In genomic region chr1:171643612-171644011, GRCm38 (mm10) we compare ENCODE assay signal across 18 mouse cellular contexts. TPM values are rescaled to one million over a fixed set of nuclear protein-coding genes. Genes with fewer than 3 reads are reported as not detected.
DNase-seq lines count a peak whose midpoint lies in the region; ATAC-seq and TF ChIP-seq lines count a peak whose summit lies in the region.
"Had no signal": no experiment of that assay in that cellular context is flagged by ENCODE, and none has a peak within 500 bp of the region (broad histone marks: within the 10 kb centered on the region; RNA-seq: fewer than 3 reads in every experiment).

No protein-coding gene starts in this region.

- no peaks in the 10 kb centered on the region for H3K79me2 ChIP-seq in MEL (ENCODE audit: control insufficient read depth, insufficient read depth, low read length, poor library complexity)

- H3K9me3 ChIP-seq in MEL (replicated peaks; ENCODE audit: insufficient read depth, low read length), result no peaks in the 10 kb centered on the region
- H3K9me3 ChIP-seq: embryonic facial prominence, embryonic 13.5 days had no signal

- peak overlapping the region; percentile 24; the same call in 1 of the 2 replicates for H3K9ac ChIP-seq in MEL (ENCODE audit: control insufficient read depth, low read depth, low read length, poor library complexity, severe bottlenecking)
- H3K9ac ChIP-seq: embryonic facial prominence, embryonic 13.5 days had no signal

- peak; percentile 30 to 35; a peak in 1 of 4 replicates for TF ChIP-seq POLR2A in MEL (IDR thresholded peaks at IDR 0.05; ENCODE audit: control insufficient read depth in 1 of 2, insufficient read depth in 1 of 2, low read depth in 1 of 2, low read length in 2 of 2, poor library complexity in 1 of 2)

- H3K4me3 ChIP-seq in MEL (ENCODE audit: control insufficient read depth in 1 of 2, insufficient read depth in 1 of 2, low read depth in 2 of 2, low read length in 2 of 2), result peak overlapping the region in 1 of 2 experiments; percentile 9; a peak in 1 of 4 replicates
- H3K4me3 ChIP-seq: embryonic facial prominence, embryonic 13.5 days; heart, adult 2 months had no signal

- no peak for TF ChIP-seq RAD21 in MEL (IDR thresholded peaks at IDR 0.05; ENCODE audit: low read depth, low read length)

- TF ChIP-seq EP300 in MEL (IDR thresholded peaks at IDR 0.05; ENCODE audit: low read depth in 1 of 2, low read length in 2 of 2), result peak; percentile 85 to 93

- peak; percentile 95 for DNase-seq in MEL (ENCODE audit: low read depth, low spot score)
- DNase-seq in thymus, postnatal 14 days, result peak; percentile 50
- no peak for DNase-seq in cerebellum, adult 11 months
- DNase-seq in retina, embryonic 14.5 days (ENCODE audit: low spot score), result no peak
- DNase-seq in cerebellum, postnatal 4 days (ENCODE audit: low spot score in 2 of 2), result no peak
- DNase-seq: cerebellum, adult 9-11 months; heart, postnatal 4 days; kidney, adult 9 months; lung, postnatal 4 days; right cerebral cortex, postnatal 14 days had no signal

- H3K4me1 ChIP-seq in MEL (ENCODE audit: control insufficient read depth in 1 of 2, insufficient read depth in 2 of 2, low read length in 2 of 2), result peaks cover 4 to 7% of the 10 kb centered on the region in 2 experiments; a peak in 3 of 4 replicates
- H3K4me1 ChIP-seq: embryonic facial prominence, embryonic 13.5 days had no signal

- peak; percentile 48 to 59; a peak in 3 of 4 replicates for ATAC-seq in hematopoietic stem cell, adult 5-6 weeks (replicated peaks in 1 of 2; ENCODE audit: insufficient read depth in 1 of 2, low FRiP score in 2 of 2, low TSS enrichment in 1 of 2, low read depth in 1 of 2, poor library complexity in 2 of 2, severe bottlenecking in 2 of 2)
- ATAC-seq in megakaryocyte progenitor cell, adult 5-6 weeks (replicated peaks; ENCODE audit: poor library complexity), result peak; percentile 99
- ATAC-seq: forebrain, embryonic 14.5 days had no signal

- peak overlapping the region; percentile 20 for H3K27ac ChIP-seq in MEL (ENCODE audit: control insufficient read depth, low read depth, low read length)
- H3K27ac ChIP-seq: embryonic facial prominence, embryonic 13.5 days; heart, adult 2 months had no signal

- no peak for TF ChIP-seq CTCF in MEL (IDR thresholded peaks at IDR 0.05 in 2 of 3, conservative IDR thresholded peaks at IDR 0.05 in 1 of 3; ENCODE audit: control insufficient read depth in 1 of 3, insufficient read depth in 1 of 3, low read depth in 2 of 3, low read length in 3 of 3, poor library complexity in 1 of 3, severe bottlenecking in 1 of 3)

- H3K36me3 ChIP-seq in MEL (ENCODE audit: control insufficient read depth in 1 of 2, insufficient read depth in 2 of 2, low read length in 2 of 2), result peaks cover 0 to 8% of the 10 kb centered on the region in 2 experiments; a peak in 2 of 4 replicates
- H3K36me3 ChIP-seq: embryonic facial prominence, embryonic 13.5 days had no signal

- no peaks in the 10 kb centered on the region; a peak in 1 of 4 replicates for H3K27me3 ChIP-seq in MEL (ENCODE audit: control insufficient read depth in 1 of 2, insufficient read depth in 2 of 2, low read length in 2 of 2)
- H3K27me3 ChIP-seq: embryonic facial prominence, embryonic 13.5 days had no signal

TF ChIP-seq in MEL, 35 proteins besides CTCF, POLR2A, EP300 and RAD21:
- TF ChIP-seq POLR2AphosphoS2 (IDR thresholded peaks at IDR 0.05; ENCODE audit: low read length), result no peak
- no peak for TF ChIP-seq POLR2AphosphoS5 (IDR thresholded peaks at IDR 0.05; ENCODE audit: borderline replicate concordance, low read depth, low read length)
- no peak for TF ChIP-seq GABPA (IDR thresholded peaks at IDR 0.05; ENCODE audit: low read depth, low read length)
- peak; percentile 67 for TF ChIP-seq MAX (IDR thresholded peaks at IDR 0.05; ENCODE audit: low read length)
- TF ChIP-seq TBP (IDR thresholded peaks at IDR 0.05; ENCODE audit: low read depth, low read length), result peak; percentile 64
- TF ChIP-seq ZMIZ1 (IDR thresholded peaks at IDR 0.05; ENCODE audit: low read depth, low read length), result no peak
- no peak for TF ChIP-seq CHD1 (IDR thresholded peaks at IDR 0.05; ENCODE audit: low read depth, low read length)
- no peak for TF ChIP-seq E2F4 (IDR thresholded peaks at IDR 0.05; ENCODE audit: borderline replicate concordance, low read depth, low read length)
- no peak for TF ChIP-seq USF1 (IDR thresholded peaks at IDR 0.05; ENCODE audit: low read depth, low read length)
- peak; percentile 76 for TF ChIP-seq SIN3A (IDR thresholded peaks at IDR 0.05; ENCODE audit: low read length)
- TF ChIP-seq MAZ (IDR thresholded peaks at IDR 0.05; ENCODE audit: low read depth, low read length), result peak; percentile 50; the same call in 1 of the 2 replicates
- 0 out of 2 replicates have a peak, but pooled peaks have one; percentile 39 for TF ChIP-seq HCFC1 (IDR thresholded peaks at IDR 0.05; ENCODE audit: low read depth, low read length)
- TF ChIP-seq TCF12 (IDR thresholded peaks at IDR 0.05; ENCODE audit: low read depth, low read length), result peak; percentile 90
- peak; percentile 96 for TF ChIP-seq GATA1 (IDR thresholded peaks at IDR 0.05; ENCODE audit: low read depth, low read length)
- no peak for TF ChIP-seq JUND (IDR thresholded peaks at IDR 0.05; ENCODE audit: low read depth, low read length)
- TF ChIP-seq CHD2 (IDR thresholded peaks at IDR 0.05; ENCODE audit: low read length), result no peak
- TF ChIP-seq MAFK (IDR thresholded peaks at IDR 0.05; ENCODE audit: borderline replicate concordance, low read depth, low read length), result peak; percentile 16; the same call in 1 of the 2 replicates
- TF ChIP-seq RCOR1 (IDR thresholded peaks at IDR 0.05; ENCODE audit: low read depth, low read length), result peak; percentile 91
- TF ChIP-seq MYC (IDR thresholded peaks at IDR 0.05; ENCODE audit: low read depth, low read length), result peak; percentile 30; the same call in 1 of the 2 replicates
- TF ChIP-seq ZNF384 (IDR thresholded peaks at IDR 0.05; ENCODE audit: low read depth, low read length), result no peak
- peak; percentile 89 for TF ChIP-seq ETS1 (IDR thresholded peaks at IDR 0.05; ENCODE audit: low read depth, low read length)
- TF ChIP-seq NELFE (IDR thresholded peaks at IDR 0.05; ENCODE audit: low read depth, low read length), result peak; percentile 23; the same call in 1 of the 2 replicates
- TF ChIP-seq MEF2A (IDR thresholded peaks at IDR 0.05; ENCODE audit: extremely low read depth, insufficient replicate concordance, low read depth, low read length, poor library complexity, severe bottlenecking), result no peak
- TF ChIP-seq ELF1 (IDR thresholded peaks at IDR 0.05; ENCODE audit: low read depth, low read length), result no peak
- no peak for TF ChIP-seq NRF1 (IDR thresholded peaks at IDR 0.05; ENCODE audit: insufficient read depth, low read depth, low read length, poor library complexity, severe bottlenecking)
- TF ChIP-seq MXI1 (IDR thresholded peaks at IDR 0.05; ENCODE audit: low read depth, low read length), result peak; percentile 76
- TF ChIP-seq UBTF (IDR thresholded peaks at IDR 0.05; ENCODE audit: borderline replicate concordance, insufficient read depth, low read depth, low read length), result no peak
- no peak for TF ChIP-seq ZC3H11A (IDR thresholded peaks at IDR 0.05; ENCODE audit: low read depth, low read length)
- TF ChIP-seq KAT2A (conservative IDR thresholded peaks at IDR 0.05; ENCODE audit: low read depth, low read length), result no peak
- TF ChIP-seq MYB (IDR thresholded peaks at IDR 0.05; ENCODE audit: low read depth, low read length), result no peak
- TF ChIP-seq TAL1 (IDR thresholded peaks at IDR 0.05; ENCODE audit: low read length), result peak; percentile 85

RNA-seq across cellular contexts. Expression of gene Slamf7, which starts 9.2 kb away (rescaled TPM):
- total RNA-seq in MEL (2012; rRNA removed), result not detected in 2 replicates
- polyA plus RNA-seq in MEL (2012; ENCODE audit: insufficient read depth in 1 of 2, insufficient read length in 2 of 2, low read depth in 1 of 2, low replicate concordance in 2 of 2, missing spikeins in 1 of 2), result not detected
- total RNA-seq in hematopoietic stem cell, adult 5-6 weeks (2017), result 1.9 and 2.3 TPM in 2 replicates
- total RNA-seq in megakaryocyte progenitor cell, adult 5-6 weeks (2015), result 0.59 and 2.3 TPM in 2 replicates
- total RNA-seq in megakaryocyte progenitor cell, adult 5-6 weeks (2017), result 0.30 and 1.7 TPM in 2 replicates
- total RNA-seq: ES-E14; heart, postnatal 4 days had no signal
- polyA plus RNA-seq: embryonic facial prominence, embryonic 13.5 days; forebrain, embryonic 14.5 days; limb, embryonic 11.5 days; neural tube, embryonic 11.5 days had no signal

RNA-seq across cellular contexts. Expression of gene Ly9, which starts 36.4 kb away (rescaled TPM):
- total RNA-seq in MEL (2012; rRNA removed), result not detected in 2 replicates
- under 1 TPM in 1 of 2 experiments, not detected in 1; 0.25 TPM for polyA plus RNA-seq in MEL (2012; ENCODE audit: insufficient read depth in 1 of 2, insufficient read length in 2 of 2, low read depth in 1 of 2, low replicate concordance in 2 of 2, missing spikeins in 1 of 2)
- total RNA-seq in hematopoietic stem cell, adult 5-6 weeks (2017), result 35.9 and 41.0 TPM in 2 replicates
- total RNA-seq in megakaryocyte progenitor cell, adult 5-6 weeks (2015), result 18.9 and 20.7 TPM in 2 replicates
- total RNA-seq in megakaryocyte progenitor cell, adult 5-6 weeks (2017), result 29.4 and 30.0 TPM in 2 replicates
- polyA plus RNA-seq: forebrain, embryonic 14.5 days; limb, embryonic 11.5 days; neural tube, embryonic 11.5 days had no signal

RNA-seq across cellular contexts. Expression of gene Cd48, which starts 38.2 kb away (rescaled TPM):
- total RNA-seq in MEL (2012; rRNA removed), result 84.6 and 108 TPM in 2 replicates
- polyA plus RNA-seq in MEL (2012; ENCODE audit: insufficient read depth in 1 of 2, insufficient read length in 2 of 2, low read depth in 1 of 2, low replicate concordance in 2 of 2, missing spikeins in 1 of 2), result 10 to 100 TPM in 1 of 2 experiments, not detected in 1; 64.6 TPM
- total RNA-seq in hematopoietic stem cell, adult 5-6 weeks (2017), result 60.5 and 99.3 TPM in 2 replicates
- 232 and 271 TPM in 2 replicates for total RNA-seq in megakaryocyte progenitor cell, adult 5-6 weeks (2015)
- total RNA-seq in megakaryocyte progenitor cell, adult 5-6 weeks (2017), result 103 and 113 TPM in 2 replicates

Comparison
In these comparisons a context has a peak if more than half of its experiments do, and no peak if none do; other contexts are left out.
1. DNase-seq: peak in MEL (single experiment) and thymus, postnatal 14 days (single experiment); none in cerebellum, adult 11 months (single experiment), retina, embryonic 14.5 days (single experiment) and cerebellum, postnatal 4 days (0 of 2).
2. RNA of gene Ly9, which starts 36.4 kb away (total RNA-seq): 35.9 to 41.0 TPM in hematopoietic stem cell, adult 5-6 weeks and 18.9 to 30.0 TPM in megakaryocyte progenitor cell, adult 5-6 weeks; not detected in MEL; every median in the first group is over 10 times any median in the second.